Mouse (Mus musculus) forebrain, postnatal 0 days (tissue): ENCODE measurements at regions not wholly inside any gene's neighbourhood (a gene's known extent, or its start where the extent isn't known, plus 50 kb on each side); places are given as distances from the start of the nearest gene placed in this dataset.

ENCODE experiments used
- ATAC-seq: fragments of 200-750 bp; cut with Nextera tagmentation; 2 replicates; pipeline ENCODE4 v1.8.0; 2017; ENCODE audit warnings: mild to moderate bottlenecking, moderate library complexity
- DNase-seq: peaks from one replicate; pipeline ENCODE4 v3.0.0-alpha.2; 2015
- H3K27ac ChIP-seq: fragments of 300-500 bp; sonication (generic); 2 replicates; pipeline ENCODE4 v1.5.1; 2014; ENCODE audit warnings: low read depth, mild to moderate bottlenecking, antibody characterized with exemption, low read length, moderate library complexity, mixed read lengths
- H3K27me3 ChIP-seq: fragments of 300-500 bp; sonication (generic); 2 replicates; pipeline ENCODE4 v1.6.1; 2014; ENCODE audit warnings: mild to moderate bottlenecking, low read length, mixed read lengths; ENCODE audit not compliant: insufficient read depth
- H3K36me3 ChIP-seq: fragments of 300-500 bp; sonication (generic); 2 replicates; pipeline ENCODE4 v1.6.1; 2014; ENCODE audit warnings: mild to moderate bottlenecking, moderate library complexity; ENCODE audit not compliant: insufficient read depth
- H3K4me1 ChIP-seq: fragments of 300-500 bp; sonication (generic); 2 replicates; pipeline ENCODE4 v1.6.1; 2014; ENCODE audit warnings: antibody characterized with exemption; ENCODE audit not compliant: insufficient read depth
- H3K4me2 ChIP-seq: fragments of 300-500 bp; sonication (generic); 2 replicates; pipeline ENCODE4 v1.6.1; 2014; ENCODE audit warnings: low read depth, mild to moderate bottlenecking, moderate library complexity
- H3K4me3 ChIP-seq: fragments of 300-500 bp; sonication (generic); 2 replicates; pipeline ENCODE4 v1.5.1; 2014; ENCODE audit warnings: low read depth, low read length, mixed read lengths
- H3K9ac ChIP-seq: fragments of 300-500 bp; sonication (generic); 2 replicates; pipeline ENCODE4 v1.6.1; 2014; ENCODE audit warnings: mild to moderate bottlenecking
- H3K9me3 ChIP-seq: fragments of 300-500 bp; sonication (generic); 2 replicates; pipeline ENCODE4 v1.6.1; 2016; ENCODE audit warnings: low read length
- CTCF ChIP-seq: sonication (generic); IDR thresholded peaks from 2 replicates; pipeline ENCODE4 v1.5.1; 2016; ENCODE audit warnings: antibody characterized with exemption, control low read depth, low read depth
- WGBS: fragments of 180-500 bp; shearing (Covaris S2); extraction: QIAGEN DNeasy Blood & Tissue Kit; methylation state at CpG from one replicate; pipeline ENCODE4 v1.1.7; 2014; 5-methylcytosine and 5-hydroxymethylcytosine counted together

GRCm38 (mm10) chr10:96723071-96723470 lies 106.3 kb downstream of the Btg1 start:
- DNase-seq = no peak
- no peak for ATAC-seq
- Histone ChIP-seq H3K4me3 (no peak overlapping the region), H3K27ac (no peak overlapping the region), H3K36me3 (no peaks in the 10 kb centered on the region), H3K4me2 (no peak overlapping the region), H3K9me3 (no peaks in the 10 kb centered on the region), H3K27me3 (no peaks in the 10 kb centered on the region), H3K4me1 (no peaks in the 10 kb centered on the region), H3K9ac (no peak overlapping the region)
- TF ChIP-seq CTCF = no peak
- 82% methylated on average over 6 of the region's 6 CpGs for WGBS

GRCm38 (mm10) chr10:96724436-96725175 lies 107.8 kb downstream of the Btg1 start:
- no peak overlapping the region for H3K4me2 ChIP-seq
- no peak for DNase-seq
- no peak overlapping the region for H3K27ac ChIP-seq
- no peak for TF ChIP-seq CTCF
- no peaks in the 10 kb centered on the region for H3K4me1 ChIP-seq
- no peak overlapping the region for H3K4me3 ChIP-seq
- H3K9me3 ChIP-seq = no peaks in the 10 kb centered on the region
- WGBS = 55% methylated on average over 11 of the region's 11 CpGs
- ATAC-seq = no peak
- H3K36me3 ChIP-seq = no peaks in the 10 kb centered on the region
- H3K9ac ChIP-seq = no peak overlapping the region
- no peaks in the 10 kb centered on the region for H3K27me3 ChIP-seq

- no peaks in the 10 kb centered on the region for H3K4me1 ChIP-seq
- no peak for TF ChIP-seq CTCF
- H3K4me3 ChIP-seq = no peak overlapping the region
- no peak overlapping the region for H3K27ac ChIP-seq
- H3K27me3 ChIP-seq = no peaks in the 10 kb centered on the region
- no peaks in the 10 kb centered on the region for H3K9me3 ChIP-seq
- no peak overlapping the region for H3K9ac ChIP-seq
- no peaks in the 10 kb centered on the region for H3K36me3 ChIP-seq
- 77% methylated on average over 12 of the region's 12 CpGs for WGBS
- DNase-seq = no peak
- no peak overlapping the region for H3K4me2 ChIP-seq
- no peak for ATAC-seq
Measured at GRCm38 (mm10) chr10:96726801-96727780, 110.3 kb downstream of the Btg1 start.

- DNase-seq (no peak), ATAC-seq (no peak)
- no peaks in the 10 kb centered on the region for H3K27me3 ChIP-seq
- H3K4me3 ChIP-seq = no peak overlapping the region
- TF ChIP-seq CTCF = no peak
- H3K9ac ChIP-seq = no peak overlapping the region
- 62% methylated on average over 5 of the region's 5 CpGs for WGBS
- H3K4me2 ChIP-seq = no peak overlapping the region
- no peaks in the 10 kb centered on the region for H3K4me1 ChIP-seq
- no peaks in the 10 kb centered on the region for H3K9me3 ChIP-seq
- H3K36me3 ChIP-seq = no peaks in the 10 kb centered on the region
- H3K27ac ChIP-seq = no peak overlapping the region
Measured at GRCm38 (mm10) chr10:96733581-96733980, 116.8 kb downstream of the Btg1 start.

- H3K4me3 ChIP-seq = no peak overlapping the region
- no peaks in the 10 kb centered on the region for H3K9me3 ChIP-seq
- no peak overlapping the region for H3K4me2 ChIP-seq
- H3K9ac ChIP-seq = no peak overlapping the region
- no peak overlapping the region for H3K27ac ChIP-seq
- 79% methylated on average over 11 of the region's 11 CpGs for WGBS
- DNase-seq (no peak), ATAC-seq (no peak)
- H3K36me3 ChIP-seq = no peaks in the 10 kb centered on the region
- no peak for TF ChIP-seq CTCF
- H3K4me1 ChIP-seq = no peaks in the 10 kb centered on the region
- no peaks in the 10 kb centered on the region for H3K27me3 ChIP-seq
Measured at GRCm38 (mm10) chr10:96735146-96735545, 118.3 kb downstream of the Btg1 start.

GRCm38 (mm10) chr10:96735885-96736628 lies 119.3 kb downstream of the Btg1 start:
- no peak overlapping the region for H3K9ac ChIP-seq
- no peaks in the 10 kb centered on the region for H3K27me3 ChIP-seq
- no peak overlapping the region for H3K4me2 ChIP-seq
- H3K9me3 ChIP-seq = no peaks in the 10 kb centered on the region
- ATAC-seq = no peak
- 70% methylated on average over 4 of the region's 4 CpGs for WGBS
- H3K4me3 ChIP-seq = no peak overlapping the region
- no peak for DNase-seq
- TF ChIP-seq CTCF = no peak
- no peak overlapping the region for H3K27ac ChIP-seq
- H3K4me1 ChIP-seq = no peaks in the 10 kb centered on the region
- no peaks in the 10 kb centered on the region for H3K36me3 ChIP-seq
